Mouse (Mus musculus) stomach, postnatal 0 days (tissue): Measurements from ENCODE around the gene Slc4a7. TPM values are rescaled to one million over a fixed set of nuclear protein-coding genes. Genes with fewer than 3 reads are reported as not detected.

Source experiments
- ATAC-seq: fragments of 200-750 bp; cut with Nextera tagmentation; 2 replicates; pipeline ENCODE4 v1.8.0; 2017; ENCODE audit not compliant: low FRiP score, low TSS enrichment
- DNase-seq: peaks from one replicate; pipeline ENCODE4 v3.0.0-alpha.2; 2016; ENCODE audit warnings: low spot score
- H3K27ac ChIP-seq: fragments of 300-500 bp; sonication (generic); replicated peaks from 2 replicates; pipeline ENCODE4 v1.5.1; 2014; ENCODE audit warnings: mild to moderate bottlenecking, control low read depth
- H3K27me3 ChIP-seq: fragments of 300-500 bp; sonication (generic); 2 replicates; pipeline ENCODE4 v1.6.1; 2014; ENCODE audit warnings: low read length; ENCODE audit not compliant: control insufficient read depth, insufficient read depth
- H3K36me3 ChIP-seq: fragments of 300-500 bp; sonication (generic); 2 replicates; pipeline ENCODE4 v1.6.1; 2014; ENCODE audit warnings: low read length, mixed read lengths; ENCODE audit not compliant: control insufficient read depth, insufficient read depth
- H3K4me1 ChIP-seq: fragments of 300-500 bp; sonication (generic); replicated peaks from 2 replicates; pipeline ENCODE4 v1.6.1; 2014; ENCODE audit warnings: antibody characterized with exemption; ENCODE audit not compliant: control insufficient read depth, insufficient read depth
- H3K4me2 ChIP-seq: fragments of 300-500 bp; sonication (generic); replicated peaks from 2 replicates; pipeline ENCODE4 v1.6.1; 2014; ENCODE audit warnings: low read depth, mild to moderate bottlenecking, control low read depth, moderate library complexity
- H3K4me3 ChIP-seq: fragments of 300-500 bp; sonication (generic); 2 replicates; pipeline ENCODE4 v1.5.1; 2014; ENCODE audit warnings: low read depth, low read length, control low read depth
- H3K9ac ChIP-seq: fragments of 300-500 bp; sonication (generic); 2 replicates; pipeline ENCODE4 v1.6.1; 2014; ENCODE audit warnings: mild to moderate bottlenecking, low read length, control low read depth, mixed read lengths
- H3K9me3 ChIP-seq: fragments of 300-500 bp; sonication (generic); 2 replicates; pipeline ENCODE4 v1.6.1; 2016; ENCODE audit warnings: low read length; ENCODE audit not compliant: control insufficient read depth
- CTCF ChIP-seq: IDR thresholded peaks from 2 replicates; pipeline ENCODE4 v1.5.1; 2016; ENCODE audit warnings: antibody characterized with exemption, low read depth, mild to moderate bottlenecking, moderate library complexity
- EP300 ChIP-seq: optimal IDR thresholded peaks from 2 replicates; pipeline ENCODE3; 2016; ENCODE audit warnings: antibody characterized with exemption
- WGBS: fragments of 180-500 bp; shearing (Covaris S2); extraction: QIAGEN DNeasy Blood & Tissue Kit; methylation state at CpG from one replicate; pipeline ENCODE4 v1.1.7; 2014; 5-methylcytosine and 5-hydroxymethylcytosine counted together
- polyA plus RNA-seq: library from polyadenylated mRNA; unstranded; fragments of >200 nt; fragmentation: Nextera tagmentation; extraction: Ambion mirVana; gene quantifications from 2 replicates; pipeline ENCODE4 v1.2.1, GENCODE M21; 2015

Gene Slc4a7
- polyA plus RNA-seq, 1 experiment from 2014 or later = 7.7 TPM

- Histone ChIP-seq H3K27me3 (no peaks in the 10 kb centered on the region), H3K9me3 (no peaks in the 10 kb centered on the region), H3K4me3 (no peak overlapping the region), H3K36me3 (peaks cover 2% of the 10 kb centered on the region; the same call in 1 of the 2 replicates), H3K4me2 (no peak overlapping the region), H3K27ac (no peak overlapping the region), H3K4me1 (no peaks in the 10 kb centered on the region; the same call in 1 of the 2 replicates), H3K9ac (no peak overlapping the region)
- no peak for TF ChIP-seq CTCF
- TF ChIP-seq EP300 = no peak
- no peak for ATAC-seq
- no peak for DNase-seq
- 91% methylated on average over 1 of the region's 1 CpGs for WGBS
These were observed 5.0 kb downstream of the Slc4a7 start for GRCm38 (mm10) chr14:14707061-14707460.

GRCm38 (mm10) chr14:14709021-14709420, 6.9 kb downstream of the Slc4a7 start:
- Histone ChIP-seq H3K4me3 (no peak overlapping the region), H3K9ac (no peak overlapping the region), H3K36me3 (peaks cover 2% of the 10 kb centered on the region; the same call in 1 of the 2 replicates), H3K9me3 (no peaks in the 10 kb centered on the region), H3K27ac (no peak overlapping the region), H3K4me1 (no peaks in the 10 kb centered on the region; the same call in 1 of the 2 replicates), H3K4me2 (no peak overlapping the region), H3K27me3 (no peaks in the 10 kb centered on the region)
- TF ChIP-seq EP300 (no peak), CTCF (no peak)
- 43% methylated on average over 1 of the region's 1 CpGs for WGBS
- ATAC-seq = no peak
- no peak for DNase-seq

GRCm38 (mm10) chr14:14714130-14714529, 12.1 kb downstream of the Slc4a7 start:
- no peak overlapping the region for H3K4me3 ChIP-seq
- H3K4me1 ChIP-seq = no peaks in the 10 kb centered on the region
- no peak overlapping the region for H3K27ac ChIP-seq
- H3K9me3 ChIP-seq = no peaks in the 10 kb centered on the region
- no peaks in the 10 kb centered on the region for H3K27me3 ChIP-seq
- H3K9ac ChIP-seq = no peak overlapping the region
- ATAC-seq (no peak), DNase-seq (no peak)
- H3K36me3 ChIP-seq = peaks cover 2% of the 10 kb centered on the region; the same call in 1 of the 2 replicates
- H3K4me2 ChIP-seq = no peak overlapping the region
- peak; percentile 65 for TF ChIP-seq CTCF
- TF ChIP-seq EP300 = no peak

GRCm38 (mm10) chr14:14715794-14716193, 13.7 kb downstream of the Slc4a7 start:
- H3K27ac ChIP-seq = no peak overlapping the region
- H3K4me3 ChIP-seq = no peak overlapping the region
- no peak for ATAC-seq
- no peaks in the 10 kb centered on the region for H3K27me3 ChIP-seq
- WGBS = 94% methylated on average over 2 of the region's 2 CpGs
- H3K4me1 ChIP-seq = no peaks in the 10 kb centered on the region
- no peak overlapping the region for H3K9ac ChIP-seq
- no peak for TF ChIP-seq CTCF
- no peak for TF ChIP-seq EP300
- no peaks in the 10 kb centered on the region for H3K36me3 ChIP-seq
- H3K9me3 ChIP-seq = no peaks in the 10 kb centered on the region
- no peak for DNase-seq
- no peak overlapping the region for H3K4me2 ChIP-seq

GRCm38 (mm10) chr14:14716843-14717242, 14.8 kb downstream of the Slc4a7 start:
- TF ChIP-seq CTCF (no peak), EP300 (no peak)
- H3K27ac ChIP-seq = no peak overlapping the region
- H3K27me3 ChIP-seq = no peaks in the 10 kb centered on the region
- no peaks in the 10 kb centered on the region for H3K4me1 ChIP-seq
- H3K4me2 ChIP-seq = no peak overlapping the region
- no peak overlapping the region for H3K9ac ChIP-seq
- H3K9me3 ChIP-seq = no peaks in the 10 kb centered on the region
- no peaks in the 10 kb centered on the region for H3K36me3 ChIP-seq
- DNase-seq (no peak), ATAC-seq (no peak)
- no peak overlapping the region for H3K4me3 ChIP-seq
- 69% methylated on average over 6 of the region's 6 CpGs for WGBS

GRCm38 (mm10) chr14:14718556-14718955, 16.5 kb downstream of the Slc4a7 start:
- Histone ChIP-seq H3K9me3 (no peaks in the 10 kb centered on the region), H3K4me1 (no peaks in the 10 kb centered on the region), H3K36me3 (no peaks in the 10 kb centered on the region), H3K27me3 (no peaks in the 10 kb centered on the region), H3K27ac (no peak overlapping the region), H3K4me3 (no peak overlapping the region), H3K9ac (no peak overlapping the region), H3K4me2 (no peak overlapping the region)
- ATAC-seq = no peak
- no peak for DNase-seq
- TF ChIP-seq EP300 (no peak), CTCF (no peak)
- 89% methylated on average over 4 of the region's 4 CpGs for whole genome bisulfite sequencing
